Mouse (Mus musculus) midbrain, embryonic 14.5 days (tissue): ENCODE measurements around the gene Ptma. TPM values are rescaled to one million over a fixed set of nuclear protein-coding genes. Genes with fewer than 3 reads are reported as not detected.

Source experiments
- ATAC-seq: fragments of 200-750 bp; cut with Nextera tagmentation; 2 replicates; pipeline ENCODE4 v1.8.0; 2017; ENCODE audit warnings: moderate number of reproducible peaks, moderate library complexity; ENCODE audit not compliant: low FRiP score, low TSS enrichment
- DNase-seq: peaks from one replicate; pipeline ENCODE4 v3.0.0-alpha.2; 2015
- H3K27ac ChIP-seq: fragments of 300-500 bp; sonication (generic); replicated peaks from 2 replicates; pipeline ENCODE4 v1.5.1; 2014; ENCODE audit warnings: mild to moderate bottlenecking, low read depth, low read length, moderate library complexity
- H3K27me3 ChIP-seq: fragments of 300-500 bp; sonication (generic); 2 replicates; pipeline ENCODE4 v1.6.1; 2014; ENCODE audit warnings: low read length, control low read depth, mixed read lengths; ENCODE audit not compliant: control insufficient read depth, insufficient read depth
- H3K36me3 ChIP-seq: fragments of 300-500 bp; sonication (generic); 2 replicates; pipeline ENCODE4 v1.6.1; 2014; ENCODE audit warnings: low read length, control low read depth; ENCODE audit not compliant: control insufficient read depth, insufficient read depth
- H3K4me1 ChIP-seq: fragments of 300-500 bp; sonication (generic); 2 replicates; pipeline ENCODE4 v1.6.1; 2014; ENCODE audit warnings: mild to moderate bottlenecking, antibody characterized with exemption, low read length, control low read depth; ENCODE audit not compliant: control insufficient read depth, insufficient read depth
- H3K4me2 ChIP-seq: fragments of 300-500 bp; sonication (generic); 2 replicates; pipeline ENCODE4 v1.6.1; 2014; ENCODE audit warnings: mild to moderate bottlenecking, low read length, moderate library complexity
- H3K4me3 ChIP-seq: fragments of 300-500 bp; sonication (generic); replicated peaks from 2 replicates; pipeline ENCODE4 v1.5.1; 2014; ENCODE audit warnings: low read depth, low read length
- H3K9ac ChIP-seq: fragments of 300-500 bp; sonication (generic); replicated peaks from 2 replicates; pipeline ENCODE4 v1.6.1; 2014; ENCODE audit warnings: mild to moderate bottlenecking, low read length, moderate library complexity
- H3K9me3 ChIP-seq: fragments of 300-500 bp; sonication (generic); 2 replicates; pipeline ENCODE4 v1.6.1; 2016; ENCODE audit warnings: low read length, control low read depth, mixed read lengths; ENCODE audit not compliant: control insufficient read depth
- WGBS: fragments of 180-500 bp; shearing (Covaris S2); extraction: QIAGEN DNeasy Blood & Tissue Kit; methylation state at CpG from one replicate; pipeline ENCODE4 v1.1.7; 2014; 5-methylcytosine and 5-hydroxymethylcytosine counted together
- polyA plus RNA-seq: library from polyadenylated mRNA; unstranded; fragments of >200 nt; fragmentation: Nextera tagmentation; extraction: Ambion mirVana; gene quantifications from 2 replicates; pipeline ENCODE4 v1.2.1, GENCODE M21; 2014

The Ptma gene
- polyA plus RNA-seq, 1 experiment from 2014 or later = 2,168 TPM

- peak; percentile 93 for DNase-seq
- under 1% methylated on average over 83 of the region's 89 CpGs for WGBS
- H3K9me3 ChIP-seq = no peaks in the 10 kb centered on the region
- H3K36me3 ChIP-seq = peaks cover 25% of the 10 kb centered on the region
- peaks cover 38% of the 10 kb centered on the region for H3K4me1 ChIP-seq
- peak overlapping the region; percentile 94 for H3K27ac ChIP-seq
- H3K4me3 ChIP-seq = peak overlapping the region; percentile 100
- H3K9ac ChIP-seq = peak overlapping the region; percentile 100
- peak overlapping the region; percentile 95 for H3K4me2 ChIP-seq
- H3K27me3 ChIP-seq = no peaks in the 10 kb centered on the region
- 0 out of 2 replicates have a peak, but pooled peaks have one; percentile 3 for ATAC-seq
Measured at GRCm38 (mm10) chr1:86527599-86528486, 1.3 kb downstream of the Ptma start.

GRCm38 (mm10) chr1:86528571-86529180, 2.1 kb downstream of the Ptma start:
- Histone ChIP-seq H3K4me2 (peak overlapping the region; percentile 95), H3K36me3 (peaks cover 29% of the 10 kb centered on the region), H3K4me3 (peak overlapping the region; percentile 100), H3K27me3 (no peaks in the 10 kb centered on the region), H3K9ac (peak overlapping the region; percentile 100), H3K9me3 (no peaks in the 10 kb centered on the region), H3K4me1 (peaks cover 38% of the 10 kb centered on the region), H3K27ac (peak overlapping the region; percentile 94)
- DNase-seq (peak; percentile 70), ATAC-seq (no peak)
- WGBS = under 1% methylated on average over 15 of the region's 15 CpGs

GRCm38 (mm10) chr1:86529590-86529989, 3.1 kb downstream of the Ptma start:
- WGBS = 45% methylated on average over 4 of the region's 4 CpGs
- H3K4me1 ChIP-seq = peaks cover 29% of the 10 kb centered on the region
- no peaks in the 10 kb centered on the region for H3K27me3 ChIP-seq
- no peaks in the 10 kb centered on the region for H3K9me3 ChIP-seq
- peak overlapping the region; percentile 95 for H3K4me2 ChIP-seq
- H3K36me3 ChIP-seq = peaks cover 29% of the 10 kb centered on the region
- DNase-seq (no peak), ATAC-seq (no peak)
- peak overlapping the region; percentile 100; the same call in 1 of the 2 replicates for H3K9ac ChIP-seq
- H3K4me3 ChIP-seq = peak overlapping the region; percentile 100
- peak overlapping the region; percentile 94; the same call in 1 of the 2 replicates for H3K27ac ChIP-seq

GRCm38 (mm10) chr1:86530871-86531546, 4.5 kb downstream of the Ptma start:
- Histone ChIP-seq H3K27me3 (no peaks in the 10 kb centered on the region), H3K27ac (peak overlapping the region; percentile 69; the same call in 1 of the 2 replicates), H3K4me2 (peak overlapping the region; percentile 27), H3K9ac (no peak overlapping the region; the same call in 1 of the 2 replicates), H3K36me3 (peaks cover 33% of the 10 kb centered on the region), H3K4me1 (peaks cover 25% of the 10 kb centered on the region), H3K4me3 (no peak overlapping the region), H3K9me3 (no peaks in the 10 kb centered on the region)
- DNase-seq (no peak), ATAC-seq (no peak)
- 15% methylated on average over 4 of the region's 4 CpGs for WGBS

GRCm38 (mm10) chr1:86531547-86532321, 5.2 kb downstream of the Ptma start:
- H3K4me1 ChIP-seq = peaks cover 25% of the 10 kb centered on the region
- H3K9me3 ChIP-seq = no peaks in the 10 kb centered on the region
- peak overlapping the region; percentile 27 for H3K4me2 ChIP-seq
- DNase-seq (peak; percentile 14), ATAC-seq (peak; percentile 15; the same call in 1 of the 2 replicates)
- H3K36me3 ChIP-seq = peaks cover 33% of the 10 kb centered on the region
- peak overlapping the region; percentile 18 for H3K4me3 ChIP-seq
- no peak overlapping the region; the same call in 1 of the 2 replicates for H3K9ac ChIP-seq
- H3K27me3 ChIP-seq = no peaks in the 10 kb centered on the region
- peak overlapping the region; percentile 69 for H3K27ac ChIP-seq
- WGBS = 6% methylated on average over 13 of the region's 13 CpGs

- peak; percentile 60 for ATAC-seq
- Histone ChIP-seq H3K9ac (no peak overlapping the region; the same call in 1 of the 2 replicates), H3K9me3 (no peaks in the 10 kb centered on the region), H3K36me3 (peaks cover 33% of the 10 kb centered on the region), H3K4me2 (peak overlapping the region; percentile 27), H3K4me1 (peaks cover 25% of the 10 kb centered on the region), H3K27ac (peak overlapping the region; percentile 69), H3K27me3 (no peaks in the 10 kb centered on the region), H3K4me3 (peak overlapping the region; percentile 18; the same call in 1 of the 2 replicates)
- DNase-seq = peak; percentile 98
- 24% methylated on average over 11 of the region's 11 CpGs for WGBS
Measured at GRCm38 (mm10) chr1:86532362-86533051, 6.0 kb downstream of the Ptma start.

- DNase-seq = peak; percentile 18
- 85% methylated on average over 6 of the region's 6 CpGs for WGBS
Measured at GRCm38 (mm10) chr1:86533411-86534130, 7.0 kb downstream of the Ptma start.

More at GRCm38 (mm10) chr1:86533411-86534130, 7.0 kb downstream of the Ptma start:
- no peaks in the 10 kb centered on the region for H3K9me3 ChIP-seq
- no peak overlapping the region for H3K9ac ChIP-seq
- no peak overlapping the region for H3K27ac ChIP-seq
- H3K4me3 ChIP-seq = no peak overlapping the region
- peaks cover 25% of the 10 kb centered on the region for H3K4me1 ChIP-seq
- ATAC-seq = no peak
- no peaks in the 10 kb centered on the region for H3K27me3 ChIP-seq
- H3K4me2 ChIP-seq = no peak overlapping the region
- H3K36me3 ChIP-seq = peaks cover 33% of the 10 kb centered on the region
